Mouse (Mus musculus) lung, postnatal 0 days (tissue): ENCODE measurements around the gene Baz1b. TPM values are rescaled to one million over a fixed set of nuclear protein-coding genes. Genes with fewer than 3 reads are reported as not detected.

ENCODE experiments used
- ATAC-seq: fragments of 200-750 bp; cut with Nextera tagmentation; 2 replicates; pipeline ENCODE4 v1.8.0; 2017; ENCODE audit warnings: moderate library complexity
- DNase-seq: peaks from one replicate; pipeline ENCODE4 v3.0.0-alpha.2; 2016; ENCODE audit warnings: low spot score
- H3K27ac ChIP-seq: fragments of 300-500 bp; sonication (generic); 2 replicates; pipeline ENCODE4 v1.5.1; 2014; ENCODE audit warnings: antibody characterized with exemption, mild to moderate bottlenecking, low read length, mixed read lengths
- H3K27me3 ChIP-seq: fragments of 300-500 bp; sonication (generic); replicated peaks from 2 replicates; pipeline ENCODE4 v1.6.1; 2014; ENCODE audit warnings: low read length, mixed read lengths; ENCODE audit not compliant: insufficient read depth
- H3K36me3 ChIP-seq: fragments of 300-500 bp; sonication (generic); 2 replicates; pipeline ENCODE4 v1.6.1; 2014; ENCODE audit warnings: low read length, mixed read lengths; ENCODE audit not compliant: insufficient read depth
- H3K4me1 ChIP-seq: fragments of 300-500 bp; sonication (generic); 2 replicates; pipeline ENCODE4 v1.6.1; 2014; ENCODE audit warnings: antibody characterized with exemption, low read depth, low read length, mixed read lengths; ENCODE audit not compliant: insufficient read depth
- H3K4me2 ChIP-seq: fragments of 300-500 bp; sonication (generic); replicated peaks from 2 replicates; pipeline ENCODE4 v1.6.1; 2014; ENCODE audit warnings: low read depth, mild to moderate bottlenecking, low read length, moderate library complexity, mixed read lengths
- H3K4me3 ChIP-seq: fragments of 300-500 bp; sonication (generic); 2 replicates; pipeline ENCODE4 v1.5.1; 2014; ENCODE audit warnings: low read depth, low read length
- H3K9ac ChIP-seq: fragments of 300-500 bp; sonication (generic); replicated peaks from 2 replicates; pipeline ENCODE4 v1.6.1; 2014; ENCODE audit warnings: low read depth, mild to moderate bottlenecking
- H3K9me3 ChIP-seq: fragments of 300-500 bp; sonication (generic); 2 replicates; pipeline ENCODE4 v1.6.1; 2016; ENCODE audit warnings: low read length, mixed read lengths
- CTCF ChIP-seq: IDR thresholded peaks from 2 replicates; pipeline ENCODE4 v1.5.1; 2016; ENCODE audit warnings: antibody characterized with exemption, mild to moderate bottlenecking
- EP300 ChIP-seq: IDR thresholded peaks from 2 replicates; pipeline ENCODE4 v1.6.1; 2016; ENCODE audit warnings: antibody characterized with exemption, mild to moderate bottlenecking, control low read depth
- WGBS: fragments of 180-500 bp; shearing (Covaris S2); extraction: QIAGEN DNeasy Blood & Tissue Kit; methylation state at CpG from one replicate; pipeline ENCODE4 v1.1.7; 2014; 5-methylcytosine and 5-hydroxymethylcytosine counted together
- polyA plus RNA-seq: library from polyadenylated mRNA; unstranded; fragments of >200 nt; fragmentation: Nextera tagmentation; extraction: Ambion mirVana; gene quantifications from 2 replicates; pipeline ENCODE4 v1.2.1, GENCODE M21; 2015

Baz1b gene
- polyA plus RNA-seq, 1 experiment from 2014 or later, result 14.6 TPM

DNA sequence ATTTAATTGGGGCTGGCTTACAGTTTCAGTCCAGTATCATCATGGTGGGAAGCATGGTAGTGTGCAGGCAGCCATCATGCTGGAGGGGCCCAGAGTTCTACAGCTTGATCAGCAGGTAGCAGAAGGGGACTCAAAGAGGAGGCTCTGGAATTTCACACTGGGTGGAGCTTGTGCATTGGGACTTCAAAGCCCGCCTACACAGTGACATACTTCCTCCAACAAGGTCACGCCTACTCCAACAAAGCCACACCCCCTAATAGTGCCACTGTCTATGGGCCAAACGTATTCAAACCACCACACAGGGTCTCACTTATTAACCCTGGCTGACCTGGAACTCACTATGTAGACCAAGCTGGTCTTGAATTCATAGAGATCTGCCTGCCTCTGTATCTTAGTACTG, 69.1 kb downstream of the Baz1b start:
- no peak overlapping the region for H3K27ac ChIP-seq
- ATAC-seq, result no peak
- no peak overlapping the region for H3K4me2 ChIP-seq
- H3K4me3 ChIP-seq, result no peak overlapping the region
- WGBS, result 88% methylated on average over 3 of the region's 3 CpGs
- H3K27me3 ChIP-seq, result no peaks in the 10 kb centered on the region
- no peaks in the 10 kb centered on the region for H3K9me3 ChIP-seq
- H3K4me1 ChIP-seq, result no peaks in the 10 kb centered on the region; the same call in 1 of the 2 replicates
- H3K36me3 ChIP-seq, result no peaks in the 10 kb centered on the region
- no peak for DNase-seq
- H3K9ac ChIP-seq, result no peak overlapping the region
- TF ChIP-seq EP300 (no peak), CTCF (no peak)

DNA sequence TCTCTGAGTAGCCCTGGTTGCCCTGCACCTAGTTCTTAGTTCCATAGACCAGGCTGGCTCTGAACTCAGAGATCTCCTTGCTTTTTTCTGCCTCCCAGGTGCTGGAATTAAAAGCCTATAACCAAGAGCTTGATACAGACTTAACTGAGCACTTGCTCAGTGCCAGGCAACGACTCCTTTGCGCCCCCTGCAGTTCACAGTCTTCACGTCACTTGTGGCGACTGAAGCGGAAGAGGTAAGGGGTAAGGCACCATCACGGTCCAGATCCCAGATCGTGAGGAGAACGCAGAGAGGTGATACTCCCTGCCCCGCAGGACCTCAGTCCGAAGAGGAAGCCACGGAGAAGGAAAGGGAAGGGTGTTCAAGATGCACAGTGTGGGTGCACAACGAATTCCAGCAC, 70.5 kb downstream of the Baz1b start:
- Histone ChIP-seq H3K4me2 (no peak overlapping the region), H3K27ac (no peak overlapping the region), H3K27me3 (no peaks in the 10 kb centered on the region), H3K9ac (no peak overlapping the region), H3K4me1 (no peaks in the 10 kb centered on the region; the same call in 1 of the 2 replicates), H3K4me3 (no peak overlapping the region), H3K9me3 (no peaks in the 10 kb centered on the region), H3K36me3 (no peaks in the 10 kb centered on the region)
- no peak for DNase-seq
- TF ChIP-seq CTCF (0 out of 2 replicates have a peak, but pooled peaks have one; percentile 15), EP300 (no peak)
- no peak for ATAC-seq
- 85% methylated on average over 12 of the region's 12 CpGs for WGBS

DNA sequence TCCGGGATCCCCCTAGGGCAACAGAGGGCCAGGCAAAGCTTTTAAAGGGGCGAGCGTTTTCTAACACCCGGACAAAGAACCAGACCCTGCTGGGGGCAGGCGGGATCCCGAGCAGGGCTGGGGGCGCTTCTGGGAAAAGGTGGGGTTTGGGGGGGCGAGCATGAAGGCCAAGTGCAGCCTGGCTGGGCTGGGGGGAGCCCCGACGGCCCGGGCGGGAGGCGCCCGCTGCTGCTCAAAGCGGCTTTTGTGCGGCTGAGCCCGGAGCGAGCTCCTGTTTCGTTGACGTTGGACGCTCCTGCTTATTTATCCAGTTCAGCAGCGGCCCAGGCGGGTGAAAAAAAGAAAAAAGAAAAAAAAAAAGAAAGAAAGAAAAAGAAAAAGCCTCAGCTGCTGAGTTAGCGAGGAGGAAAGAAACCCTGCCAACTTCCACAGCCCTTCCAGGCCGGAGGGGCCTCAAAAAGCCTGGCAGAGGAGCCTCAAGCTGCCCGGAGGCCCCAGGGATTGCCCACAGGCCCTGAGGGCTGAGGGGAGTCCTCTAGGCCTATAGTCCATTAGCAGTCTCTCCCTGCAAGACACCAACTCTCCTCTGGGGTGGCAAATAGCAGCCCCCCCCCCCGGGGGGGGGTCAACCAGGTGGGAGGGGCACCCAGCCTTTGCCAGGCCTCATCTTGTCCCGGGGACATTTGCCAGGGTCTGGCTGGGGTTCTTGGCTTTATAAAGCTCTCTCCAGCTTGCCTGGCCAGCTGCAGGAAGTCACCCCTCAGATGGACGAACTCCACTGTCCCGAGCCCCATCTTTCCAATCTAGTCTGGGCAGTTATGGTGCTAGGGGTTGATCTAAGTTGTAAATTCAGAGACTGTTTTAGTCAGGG, 71.5 kb downstream of the Baz1b start:
- ATAC-seq, result no peak
- no peak for DNase-seq
- no peak for TF ChIP-seq EP300
- no peak for TF ChIP-seq CTCF
- H3K4me1 ChIP-seq, result no peaks in the 10 kb centered on the region; the same call in 1 of the 2 replicates
- peak overlapping the region; percentile 44 for H3K4me2 ChIP-seq
- H3K27me3 ChIP-seq, result no peaks in the 10 kb centered on the region
- no peak overlapping the region for H3K27ac ChIP-seq
- no peaks in the 10 kb centered on the region for H3K36me3 ChIP-seq
- WGBS, result 26% methylated on average over 30 of the region's 30 CpGs
- H3K4me3 ChIP-seq, result 0 out of 2 replicates have a peak overlapping the region, but pooled peaks have one; percentile 8
- H3K9me3 ChIP-seq, result no peaks in the 10 kb centered on the region
- 0 out of 2 replicates have a peak overlapping the region, but pooled peaks have one; percentile 8 for H3K9ac ChIP-seq

DNA sequence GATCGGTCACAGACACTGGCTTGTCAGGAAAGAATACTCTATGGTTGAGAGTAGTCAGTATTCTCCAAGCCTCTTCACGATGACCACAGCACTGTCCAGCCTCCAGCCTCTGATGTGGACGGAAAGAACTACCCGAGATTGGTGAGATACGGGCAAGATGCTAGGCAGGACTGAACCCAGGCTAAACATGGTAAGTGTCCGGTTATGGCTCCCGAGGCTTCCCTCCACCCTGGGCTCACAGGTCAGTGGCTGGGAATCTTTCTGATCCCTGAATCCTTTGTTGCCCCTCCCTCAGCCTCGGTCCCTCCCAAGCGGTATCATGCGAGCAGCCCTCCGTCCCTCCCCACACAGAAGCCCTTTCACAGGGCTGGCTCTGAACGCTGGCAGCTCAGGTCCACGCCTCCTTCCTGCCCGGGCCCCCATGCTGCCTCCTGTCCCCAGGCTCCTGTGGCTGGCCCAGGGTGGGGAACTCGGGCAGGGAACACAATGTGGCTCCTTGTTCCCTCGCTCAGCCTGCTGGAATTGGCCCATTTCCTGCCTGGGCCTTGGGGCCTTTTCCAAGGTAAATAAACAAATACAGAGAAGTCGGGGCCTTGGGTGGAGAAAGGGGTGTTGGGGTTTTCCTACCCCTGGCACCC, 76.9 kb downstream of the Baz1b start:
- H3K27me3 ChIP-seq, result no peaks in the 10 kb centered on the region
- no peaks in the 10 kb centered on the region for H3K9me3 ChIP-seq
- H3K4me1 ChIP-seq, result peaks cover 4% of the 10 kb centered on the region; the same call in 1 of the 2 replicates
- no peaks in the 10 kb centered on the region for H3K36me3 ChIP-seq
- peak; percentile 92 for ATAC-seq
- 0 out of 2 replicates have a peak overlapping the region, but pooled peaks have one; percentile 36 for H3K9ac ChIP-seq
- WGBS, result 10% methylated on average over 17 of the region's 17 CpGs
- DNase-seq, result peak; percentile 55
- H3K4me2 ChIP-seq, result peak overlapping the region; percentile 44
- H3K27ac ChIP-seq, result peak overlapping the region; percentile 68
- TF ChIP-seq CTCF (no peak), EP300 (no peak)
- H3K4me3 ChIP-seq, result 0 out of 2 replicates have a peak overlapping the region, but pooled peaks have one; percentile 2

DNA sequence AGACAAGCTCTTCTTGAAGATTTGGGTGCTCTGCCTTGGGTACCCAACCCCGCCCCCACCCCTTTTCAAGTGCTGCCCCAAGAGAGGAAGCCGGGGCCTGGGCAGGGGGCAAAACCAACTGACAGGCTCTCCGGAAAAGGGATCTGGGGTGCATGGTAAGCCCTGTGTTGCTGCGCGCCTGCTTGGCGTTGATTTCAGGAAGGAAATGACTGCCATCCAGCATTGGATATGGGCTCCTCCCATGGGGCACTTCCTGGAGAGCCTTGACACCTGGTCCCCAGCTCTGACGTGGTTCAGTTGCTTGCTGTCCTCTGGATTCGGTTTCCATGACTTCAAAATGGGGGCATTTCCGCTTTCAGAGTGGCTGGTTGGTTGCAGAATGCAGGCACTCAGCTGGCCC, 77.5 kb downstream of the Baz1b start:
- 23% methylated on average over 9 of the region's 9 CpGs for WGBS
- no peaks in the 10 kb centered on the region for H3K9me3 ChIP-seq
- peak; percentile 89 for ATAC-seq
- 0 out of 2 replicates have a peak overlapping the region, but pooled peaks have one; percentile 36 for H3K9ac ChIP-seq
- peak overlapping the region; percentile 44 for H3K4me2 ChIP-seq
- peaks cover 4% of the 10 kb centered on the region; the same call in 1 of the 2 replicates for H3K4me1 ChIP-seq
- DNase-seq, result peak; percentile 70
- no peaks in the 10 kb centered on the region for H3K27me3 ChIP-seq
- no peaks in the 10 kb centered on the region for H3K36me3 ChIP-seq
- peak; percentile 82 for TF ChIP-seq EP300
- TF ChIP-seq CTCF, result no peak
- 0 out of 2 replicates have a peak overlapping the region, but pooled peaks have one; percentile 2 for H3K4me3 ChIP-seq
- peak overlapping the region; percentile 68 for H3K27ac ChIP-seq

DNA sequence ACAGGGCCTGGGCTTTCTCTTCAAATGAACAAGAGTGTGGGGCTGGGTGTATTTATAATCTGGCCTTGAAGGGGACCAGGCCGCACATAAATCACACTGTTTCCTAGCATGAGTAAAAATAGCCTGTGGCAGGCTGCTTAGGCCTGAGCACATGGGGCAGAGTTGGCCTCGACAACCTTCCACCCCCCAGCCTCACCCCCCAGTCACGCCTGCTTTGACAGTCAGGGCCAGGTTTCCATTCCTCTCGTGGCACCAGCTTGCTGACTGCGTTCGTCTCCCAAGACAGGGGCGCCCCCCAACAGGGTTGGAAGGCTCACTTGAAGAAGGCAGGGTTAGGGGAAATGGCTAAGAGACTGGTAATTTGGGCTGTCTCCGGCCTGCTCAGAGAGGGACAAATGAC, 82.4 kb downstream of the Baz1b start:
- Histone ChIP-seq H3K4me2 (no peak overlapping the region), H3K27ac (no peak overlapping the region), H3K9ac (no peak overlapping the region), H3K27me3 (no peaks in the 10 kb centered on the region), H3K4me1 (no peaks in the 10 kb centered on the region; the same call in 1 of the 2 replicates), H3K36me3 (no peaks in the 10 kb centered on the region), H3K9me3 (no peaks in the 10 kb centered on the region), H3K4me3 (no peak overlapping the region)
- ATAC-seq, result no peak
- DNase-seq, result no peak
- no peak for TF ChIP-seq CTCF
- WGBS, result 66% methylated on average over 8 of the region's 8 CpGs
